Mouse (Mus musculus): ENCODE data around the gene Olfr398.

Olfr398 gene

GRCm38 (mm10) chr11:73990307-73990706, at the start of gene Olfr398:
Gene Olfr398, minus strand, starts transcription at chr11:73990407.
- no peak for DNase-seq

- no peak for DNase-seq
Observed at GRCm38 (mm10) chr11:73993115-73993514, 2.9 kb upstream of the Olfr398 start.

- DNase-seq: no peak
Observed at GRCm38 (mm10) chr11:73960517-73960916, 29.7 kb downstream of the Olfr398 start, which contains the start of gene Olfr397. Gene Olfr397, plus strand, starts transcription at chr11:73960817.

GRCm38 (mm10) chr11:73936377-73936776, 53.8 kb downstream of the Olfr398 start, which contains the start of gene Olfr23:
Gene Olfr23, plus strand, starts transcription at chr11:73936677.
- DNase-seq: no peak

Measured in right cerebral cortex, postnatal 4 days (tissue).